Mouse (Mus musculus) granulocyte monocyte progenitor cell, adult 5-6 weeks (primary cell): ENCODE results near the gene Cdadc1. TPM values are rescaled to one million over a fixed set of nuclear protein-coding genes. Genes with fewer than 3 reads are reported as not detected.
"Not testable (repeated sequence)": the region's sequence is repeated elsewhere in the genome, so short reads cannot be mapped to it uniquely, and the experiment has no call there.

Source experiments
- ATAC-seq: replicated peaks from 2 replicates; pipeline ENCODE4 v1.8.0; 2016; ENCODE audit warnings: mild to moderate bottlenecking, moderate TSS enrichment, inconsistent platforms; ENCODE audit not compliant: poor library complexity, severe bottlenecking
- total RNA-seq, 2 experiments: library from RNA; stranded (forward) in 1 of 2; stranded (reverse) in 1 of 2; fragments of 200-712, 200-1000 nt in 1 of 2; fragments of >200 nt in 1 of 2; fragmentation: Nextera tagmentation in 1 of 2; gene quantifications; 2 replicates each; pipeline ENCODE4 v1.2.3; 2014 to 2017

Gene Cdadc1
- total RNA-seq, 2 experiments from 2014 or later, result 33.7 to 43.6 TPM

GRCm38 (mm10) chr14:59616802-59617201, 19.0 kb upstream of the Cdadc1 start:
- ATAC-seq, result no peak

GRCm38 (mm10) chr14:59614149-59614548, 16.4 kb upstream of the Cdadc1 start:
- not testable (repeated sequence) for ATAC-seq

- peak; percentile 78 for ATAC-seq
These were observed 15.3 kb upstream of the Cdadc1 start for GRCm38 (mm10) chr14:59612920-59613625.

- ATAC-seq, result peak; percentile 49; the same call in 1 of the 2 replicates
These were observed 9.3 kb upstream of the Cdadc1 start for GRCm38 (mm10) chr14:59607021-59607420.

GRCm38 (mm10) chr14:59605671-59606353, 8.1 kb upstream of the Cdadc1 start:
- peak; percentile 76 for ATAC-seq

- peak; percentile 77 for ATAC-seq
These were observed 6.4 kb upstream of the Cdadc1 start for GRCm38 (mm10) chr14:59604002-59604645.

GRCm38 (mm10) chr14:59598260-59598627, 485 bp upstream of the Cdadc1 start:
- no peak for ATAC-seq

- no peak for ATAC-seq
These were observed 2.8 kb downstream of the Cdadc1 start for GRCm38 (mm10) chr14:59594988-59595387.

- no peak for ATAC-seq
These were observed 5.2 kb downstream of the Cdadc1 start for GRCm38 (mm10) chr14:59592593-59592992.

GRCm38 (mm10) chr14:59591901-59592300, 5.9 kb downstream of the Cdadc1 start:
- ATAC-seq, result peak; percentile 94

GRCm38 (mm10) chr14:59590614-59591013, 7.1 kb downstream of the Cdadc1 start:
- ATAC-seq, result 0 out of 2 replicates have a peak, but pooled peaks have one; percentile 17

- ATAC-seq, result no peak
These were observed 21.4 kb downstream of the Cdadc1 start for GRCm38 (mm10) chr14:59576385-59576784.

- no peak for ATAC-seq
These were observed 31.0 kb downstream of the Cdadc1 start for GRCm38 (mm10) chr14:59566756-59567155.

GRCm38 (mm10) chr14:59557886-59558285, 39.9 kb downstream of the Cdadc1 start:
- ATAC-seq, result no peak

GRCm38 (mm10) chr14:59557071-59557470, 40.7 kb downstream of the Cdadc1 start:
- peak; percentile 59 for ATAC-seq

- ATAC-seq, result peak; percentile 60
These were observed 41.7 kb downstream of the Cdadc1 start for GRCm38 (mm10) chr14:59555928-59556531.

- ATAC-seq, result peak; percentile 41
These were observed 42.7 kb downstream of the Cdadc1 start for GRCm38 (mm10) chr14:59555018-59555417.

GRCm38 (mm10) chr14:59554025-59554424, 43.7 kb downstream of the Cdadc1 start:
- no peak for ATAC-seq

GRCm38 (mm10) chr14:59551956-59552355, 45.8 kb downstream of the Cdadc1 start:
- ATAC-seq, result no peak

- ATAC-seq, result no peak
These were observed 46.9 kb downstream of the Cdadc1 start for GRCm38 (mm10) chr14:59550841-59551240.

- ATAC-seq, result no peak
These were observed 48.7 kb downstream of the Cdadc1 start for GRCm38 (mm10) chr14:59549106-59549505.
